Mouse (Mus musculus) thymus, adult 2 months (tissue): ENCODE data around the gene Pla2g12b.

ENCODE experiments used
- CTCF ChIP-seq: fragments of 200-500 bp; IDR thresholded peaks from 2 replicates; pipeline ENCODE4 v1.5.1; 2012; ENCODE audit warnings: mild to moderate bottlenecking, control low read depth, low read length, moderate library complexity, borderline replicate concordance; ENCODE audit not compliant: control insufficient read depth, poor library complexity, insufficient read depth; ENCODE audit errors: extremely low read depth
- POLR2A ChIP-seq: fragments of 200-500 bp; IDR thresholded peaks from 2 replicates; pipeline ENCODE4 v1.6.1; 2012; ENCODE audit warnings: mild to moderate bottlenecking, low read length, control low read depth, moderate library complexity; ENCODE audit not compliant: control insufficient read depth, poor library complexity, insufficient read depth; ENCODE audit errors: extremely low read depth

GRCm38 (mm10) chr10:59446911-59447437 lies 43.5 kb downstream of the Pla2g12b start:
- no peak for TF ChIP-seq CTCF
- TF ChIP-seq POLR2A, result no peak
